Mouse (Mus musculus): ENCODE measurements around the gene Cd79b. TPM values are rescaled to one million over a fixed set of nuclear protein-coding genes. Genes with fewer than 3 reads are reported as not detected.

Cd79b gene
- polyA plus RNA-seq, 1 experiment from 2014 or later: 4.2 TPM

GRCm38 (mm10) chr11:106338870-106339269 is 24.3 kb upstream of the Cd79b start:
- 75% methylated on average over 7 of the region's 7 CpGs for WGBS
- Histone ChIP-seq H3K36me3 (no peaks in the 10 kb centered on the region), H3K4me3 (no peak overlapping the region), H3K27me3 (no peaks in the 10 kb centered on the region), H3K9me3 (no peaks in the 10 kb centered on the region), H3K4me2 (no peak overlapping the region), H3K4me1 (peaks cover 9% of the 10 kb centered on the region; the same call in 1 of the 2 replicates), H3K9ac (no peak overlapping the region), H3K27ac (no peak overlapping the region)
- no peak for ATAC-seq (ENCODE audit: borderline replicate concordance, extremely low read depth, low FRiP score, low TSS enrichment)

DNA sequence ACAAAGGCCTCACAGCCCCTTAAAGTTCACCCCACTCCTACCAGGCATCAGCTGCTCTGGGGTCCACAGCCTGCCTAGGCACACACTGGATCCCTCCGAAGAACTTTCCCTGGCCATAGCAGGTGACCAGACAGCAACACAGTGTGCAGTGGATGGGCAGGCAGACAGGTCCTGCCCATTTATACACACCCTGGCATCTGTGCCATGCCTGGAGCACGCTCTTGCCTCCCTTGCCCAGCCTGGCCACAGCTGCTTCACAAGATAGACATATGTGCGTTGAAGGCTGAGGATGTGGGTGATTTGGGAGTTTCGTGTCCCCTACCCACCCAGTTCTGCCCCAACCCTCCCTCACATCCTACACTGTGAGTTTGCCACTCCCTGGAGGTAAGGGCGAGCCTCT is 23.5 kb upstream of the Cd79b start:
- H3K4me2 ChIP-seq: no peak overlapping the region
- no peak overlapping the region for H3K27ac ChIP-seq
- no peak for ATAC-seq (ENCODE audit: borderline replicate concordance, extremely low read depth, low FRiP score, low TSS enrichment)
- H3K27me3 ChIP-seq: no peaks in the 10 kb centered on the region
- H3K4me3 ChIP-seq: no peak overlapping the region
- no peaks in the 10 kb centered on the region for H3K36me3 ChIP-seq
- H3K9me3 ChIP-seq: no peaks in the 10 kb centered on the region
- WGBS: 71% methylated on average over 5 of the region's 5 CpGs
- no peak overlapping the region for H3K9ac ChIP-seq
- peaks cover 9% of the 10 kb centered on the region; the same call in 1 of the 2 replicates for H3K4me1 ChIP-seq

DNA sequence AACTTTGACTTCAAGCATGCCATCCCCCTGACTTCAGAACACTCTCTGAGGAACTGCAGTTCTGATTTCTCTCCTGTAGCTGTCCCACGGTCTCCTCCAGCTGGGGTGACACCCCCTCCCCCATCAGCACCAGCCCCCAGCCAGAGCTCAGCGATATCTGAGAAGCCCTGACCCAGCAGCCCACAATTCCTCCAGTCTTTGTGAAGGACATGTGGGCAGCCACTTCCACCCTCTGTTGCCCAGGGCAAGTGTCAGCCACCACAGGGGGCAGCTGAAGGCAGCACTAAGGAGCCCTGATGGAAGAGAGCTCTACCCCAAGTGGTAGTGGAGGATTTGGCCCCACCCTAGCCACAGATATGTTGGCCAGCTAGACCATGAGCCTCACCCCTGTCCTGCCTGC is 19.5 kb upstream of the Cd79b start:
- 13% methylated on average over 2 of the region's 2 CpGs for WGBS
- no peak for ATAC-seq (ENCODE audit: borderline replicate concordance, extremely low read depth, low FRiP score, low TSS enrichment)

DNA sequence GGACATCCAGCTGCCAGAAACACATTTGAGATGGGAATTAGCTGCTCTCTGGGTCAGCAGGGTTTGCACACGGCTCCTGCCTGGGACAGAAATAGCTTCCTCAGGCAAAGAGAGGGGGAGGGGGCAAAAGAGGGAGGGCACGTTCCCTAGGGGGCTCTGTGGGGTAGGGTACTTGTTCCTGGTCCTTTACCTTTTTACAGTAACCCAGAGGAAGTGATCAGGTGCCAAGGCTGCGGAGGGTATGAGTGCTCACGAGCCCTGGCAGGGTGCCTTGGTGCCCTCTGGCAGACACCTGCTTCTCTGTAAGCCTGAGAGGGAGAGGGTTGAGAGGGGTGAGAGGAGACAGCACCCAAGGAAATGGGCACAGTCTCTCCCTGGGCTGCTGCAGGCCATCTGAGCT is 17.9 kb upstream of the Cd79b start:
- Histone ChIP-seq H3K27me3 (no peaks in the 10 kb centered on the region), H3K4me2 (no peak overlapping the region), H3K27ac (no peak overlapping the region), H3K9me3 (no peaks in the 10 kb centered on the region), H3K36me3 (no peaks in the 10 kb centered on the region), H3K4me1 (peaks cover 9% of the 10 kb centered on the region; the same call in 1 of the 2 replicates), H3K4me3 (no peak overlapping the region), H3K9ac (no peak overlapping the region)
- no peak for ATAC-seq (ENCODE audit: borderline replicate concordance, extremely low read depth, low FRiP score, low TSS enrichment)
- 36% methylated on average over 4 of the region's 4 CpGs for WGBS

More for the DNA sequence above, 19.5 kb upstream of the Cd79b start:
- no peak overlapping the region for H3K9ac ChIP-seq
- H3K27ac ChIP-seq: no peak overlapping the region
- H3K4me2 ChIP-seq: no peak overlapping the region
- H3K4me3 ChIP-seq: no peak overlapping the region
- peaks cover 6% of the 10 kb centered on the region; the same call in 1 of the 2 replicates for H3K4me1 ChIP-seq
- H3K36me3 ChIP-seq: no peaks in the 10 kb centered on the region
- H3K9me3 ChIP-seq: no peaks in the 10 kb centered on the region
- no peaks in the 10 kb centered on the region for H3K27me3 ChIP-seq

DNA sequence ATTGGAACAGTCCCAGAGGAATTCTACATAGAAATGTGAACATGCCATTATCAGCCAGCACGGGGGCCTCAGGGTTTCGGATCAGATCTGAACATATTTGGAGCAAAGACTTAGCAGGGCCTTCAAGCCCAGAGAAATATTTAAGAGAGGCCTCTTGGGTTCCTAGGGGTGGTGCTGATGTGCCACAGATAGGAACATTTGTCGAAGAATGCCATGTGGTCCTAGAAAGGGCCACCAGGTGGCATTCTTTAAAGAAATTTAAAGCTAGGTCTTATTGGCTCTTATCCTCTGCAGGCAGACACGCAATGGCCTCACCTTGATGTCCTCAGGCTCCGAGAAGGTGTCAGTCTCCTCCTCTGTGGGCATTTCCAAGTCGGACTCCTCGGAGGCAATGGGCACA is 15.1 kb upstream of the Cd79b start:
- Histone ChIP-seq H3K4me3 (no peak overlapping the region), H3K36me3 (no peaks in the 10 kb centered on the region), H3K27me3 (no peaks in the 10 kb centered on the region), H3K9me3 (no peaks in the 10 kb centered on the region), H3K27ac (no peak overlapping the region), H3K4me1 (peaks cover 9% of the 10 kb centered on the region; the same call in 1 of the 2 replicates), H3K9ac (no peak overlapping the region), H3K4me2 (no peak overlapping the region)
- no peak for ATAC-seq (ENCODE audit: borderline replicate concordance, extremely low read depth, low FRiP score, low TSS enrichment)
- 48% methylated on average over 7 of the region's 7 CpGs for WGBS

DNA sequence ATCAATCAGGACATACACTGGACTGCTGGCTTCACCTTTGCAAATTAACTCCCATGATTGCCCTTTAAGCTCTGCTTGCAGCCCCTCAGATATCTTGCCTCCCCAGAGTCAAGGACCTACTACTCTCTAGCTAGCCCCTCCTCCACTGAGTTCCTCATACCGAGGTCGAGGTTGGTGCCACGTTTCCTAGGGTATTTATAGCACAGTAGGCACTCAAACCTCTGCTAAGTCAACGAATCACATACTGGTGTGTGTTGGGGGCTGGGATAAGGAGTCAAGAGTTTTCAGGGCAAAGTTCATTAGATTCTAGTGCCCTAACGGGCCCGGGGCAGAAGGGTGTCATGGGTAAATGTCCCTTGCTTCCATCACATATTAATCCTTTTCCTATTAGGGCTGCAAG is 14.6 kb upstream of the Cd79b start:
- Histone ChIP-seq H3K4me1 (peaks cover 9% of the 10 kb centered on the region; the same call in 1 of the 2 replicates), H3K9ac (no peak overlapping the region), H3K4me2 (no peak overlapping the region), H3K9me3 (no peaks in the 10 kb centered on the region), H3K27ac (no peak overlapping the region), H3K4me3 (no peak overlapping the region), H3K27me3 (no peaks in the 10 kb centered on the region), H3K36me3 (no peaks in the 10 kb centered on the region)
- WGBS: 36% methylated on average over 6 of the region's 6 CpGs
- ATAC-seq (ENCODE audit: borderline replicate concordance, extremely low read depth, low FRiP score, low TSS enrichment): no peak

GRCm38 (mm10) chr11:106328521-106328920 is 14.0 kb upstream of the Cd79b start:
- Histone ChIP-seq H3K27me3 (no peaks in the 10 kb centered on the region), H3K36me3 (no peaks in the 10 kb centered on the region), H3K4me2 (no peak overlapping the region), H3K27ac (no peak overlapping the region), H3K9me3 (no peaks in the 10 kb centered on the region), H3K9ac (no peak overlapping the region), H3K4me3 (no peak overlapping the region), H3K4me1 (peaks cover 9% of the 10 kb centered on the region; the same call in 1 of the 2 replicates)
- 29% methylated on average over 5 of the region's 5 CpGs for WGBS
- ATAC-seq (ENCODE audit: borderline replicate concordance, extremely low read depth, low FRiP score, low TSS enrichment): no peak

DNA sequence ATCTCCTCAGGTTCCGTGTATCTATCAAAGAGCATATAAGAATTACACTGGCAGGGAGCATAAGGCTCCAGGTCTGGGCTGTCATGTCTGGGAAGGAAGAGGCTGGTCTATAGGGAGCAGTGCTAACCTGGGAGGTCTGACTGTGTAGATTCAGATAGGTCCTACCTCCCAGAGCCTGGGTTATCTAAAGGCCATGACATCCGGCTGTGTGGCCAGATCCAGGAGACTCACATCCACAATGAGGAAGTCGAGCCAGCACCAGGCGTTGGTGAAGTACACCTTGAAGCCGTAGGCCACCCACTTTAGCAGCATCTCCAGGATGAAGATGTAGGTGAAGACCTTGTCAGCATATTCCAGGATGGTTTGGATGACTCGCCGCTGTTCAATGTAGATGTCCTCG is 11.9 kb upstream of the Cd79b start:
- no peak overlapping the region for H3K27ac ChIP-seq
- no peaks in the 10 kb centered on the region for H3K27me3 ChIP-seq
- no peaks in the 10 kb centered on the region for H3K36me3 ChIP-seq
- no peak for ATAC-seq (ENCODE audit: borderline replicate concordance, extremely low read depth, low FRiP score, low TSS enrichment)
- peaks cover 9% of the 10 kb centered on the region; the same call in 1 of the 2 replicates for H3K4me1 ChIP-seq
- no peak overlapping the region for H3K4me2 ChIP-seq
- WGBS: 68% methylated on average over 8 of the region's 8 CpGs
- no peaks in the 10 kb centered on the region for H3K9me3 ChIP-seq
- no peak overlapping the region for H3K9ac ChIP-seq
- H3K4me3 ChIP-seq: no peak overlapping the region

DNA sequence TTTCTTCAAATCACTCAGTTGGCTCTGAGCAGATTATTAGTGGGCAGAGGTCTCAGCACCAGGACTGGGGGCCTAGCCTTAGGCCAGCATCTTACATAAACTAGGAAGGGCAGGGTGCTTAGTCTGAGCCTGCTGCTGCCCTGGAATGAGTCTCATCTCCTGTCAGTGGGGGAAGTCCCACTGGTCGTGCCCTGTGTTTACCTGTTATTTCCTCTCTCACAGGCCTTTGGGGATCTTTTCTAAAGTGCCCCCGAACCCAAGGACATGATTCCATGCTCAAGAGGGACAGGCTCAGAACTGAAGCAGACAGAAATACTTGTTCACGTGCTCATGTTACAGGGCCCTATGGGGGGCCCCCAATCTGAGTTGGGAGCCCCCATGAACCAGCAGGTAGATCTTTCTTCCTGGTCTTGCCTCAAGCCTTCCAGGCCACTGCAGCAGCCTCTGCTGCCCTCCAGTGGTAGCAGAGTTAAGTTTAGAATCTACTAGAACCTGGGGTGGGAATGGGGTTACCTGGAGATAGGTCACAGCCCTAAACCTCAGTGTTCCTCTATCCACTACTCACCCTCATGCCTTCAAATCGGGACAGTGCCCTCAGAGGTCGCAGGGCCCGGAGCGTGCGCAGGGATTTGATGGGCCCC is 11.1 kb upstream of the Cd79b start:
- 59% methylated on average over 8 of the region's 8 CpGs for WGBS
- no peaks in the 10 kb centered on the region for H3K27me3 ChIP-seq
- no peak overlapping the region for H3K27ac ChIP-seq
- H3K36me3 ChIP-seq: no peaks in the 10 kb centered on the region
- no peak overlapping the region for H3K4me3 ChIP-seq
- H3K4me2 ChIP-seq: no peak overlapping the region
- no peak overlapping the region for H3K9ac ChIP-seq
- H3K4me1 ChIP-seq: peaks cover 9% of the 10 kb centered on the region; the same call in 1 of the 2 replicates
- H3K9me3 ChIP-seq: no peaks in the 10 kb centered on the region
- no peak for ATAC-seq (ENCODE audit: borderline replicate concordance, extremely low read depth, low FRiP score, low TSS enrichment)

DNA sequence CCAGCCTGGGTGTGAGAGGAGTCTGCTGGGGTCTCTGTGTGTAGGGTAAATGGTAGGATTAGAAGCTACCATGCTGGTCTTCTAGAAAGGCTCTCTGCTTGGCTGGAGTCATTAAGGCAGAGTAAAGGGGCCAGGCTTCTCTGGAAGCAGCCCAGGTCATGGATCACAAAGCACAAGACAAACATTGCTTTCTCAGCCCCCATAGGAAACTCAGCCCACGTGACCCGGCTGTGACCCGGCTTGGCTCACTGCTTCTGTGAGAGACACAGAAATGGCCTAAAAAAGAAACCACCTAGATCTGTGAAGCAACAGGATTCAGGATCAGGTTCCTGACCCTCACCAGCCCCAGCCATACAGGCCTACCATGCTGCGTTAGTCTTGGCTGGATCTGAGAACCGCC is 10.3 kb upstream of the Cd79b start:
- 62% methylated on average over 5 of the region's 5 CpGs for WGBS

DNA sequence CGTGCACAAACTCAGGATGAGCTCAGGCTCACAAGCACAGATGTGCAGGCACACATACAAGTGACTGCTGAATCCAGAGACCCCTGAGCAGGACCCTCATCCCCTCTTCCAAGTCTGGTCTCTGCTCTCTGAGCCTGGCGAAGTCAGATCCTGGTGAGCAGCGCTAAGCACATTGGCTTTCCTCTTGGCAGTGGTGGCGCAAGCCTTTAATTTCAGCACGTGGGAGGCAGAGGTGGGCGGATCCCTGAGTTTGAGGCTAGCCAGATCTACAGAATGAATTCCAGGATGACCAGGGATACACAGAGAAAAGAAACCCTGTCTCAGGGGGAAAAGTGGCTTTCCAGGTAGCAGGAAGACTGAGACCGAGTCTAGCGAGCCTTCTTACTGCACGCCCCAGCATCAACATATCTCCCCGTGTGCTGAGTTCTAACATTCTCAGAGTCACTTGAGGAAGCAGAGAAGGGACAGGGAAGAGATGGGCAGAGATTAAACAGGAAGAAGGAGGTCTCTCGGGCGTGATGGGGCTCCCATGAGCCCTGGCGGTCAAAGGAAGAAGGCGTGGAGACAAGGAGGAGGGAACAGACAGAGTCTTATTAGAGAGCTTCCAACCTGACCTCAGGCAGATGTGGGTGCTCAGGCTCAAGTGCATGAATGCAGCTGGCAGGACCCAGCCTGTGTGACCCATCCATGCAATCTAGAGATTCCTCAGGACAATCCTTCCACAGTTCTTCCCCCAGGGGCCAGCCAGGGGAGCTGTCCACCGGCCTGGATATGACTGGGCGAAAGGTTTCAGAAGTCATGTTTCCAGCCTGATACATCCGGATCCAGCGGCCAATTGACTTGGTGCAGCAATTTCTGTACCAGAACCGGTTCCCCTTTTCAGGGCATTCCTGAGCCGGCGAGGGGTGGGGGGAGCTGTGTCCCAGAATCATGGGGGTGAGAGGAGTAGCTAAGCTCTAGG is 4.1 kb upstream of the Cd79b start:
- Histone ChIP-seq H3K36me3 (no peaks in the 10 kb centered on the region), H3K9ac (no peak overlapping the region), H3K4me1 (peaks cover 12% of the 10 kb centered on the region), H3K9me3 (no peaks in the 10 kb centered on the region), H3K4me2 (no peak overlapping the region), H3K27ac (no peak overlapping the region), H3K27me3 (no peaks in the 10 kb centered on the region), H3K4me3 (no peak overlapping the region)
- ATAC-seq (ENCODE audit: borderline replicate concordance, extremely low read depth, low FRiP score, low TSS enrichment): no peak
- WGBS: 58% methylated on average over 21 of the region's 21 CpGs

More for the DNA sequence above, 10.3 kb upstream of the Cd79b start:
- Histone ChIP-seq H3K9me3 (no peaks in the 10 kb centered on the region), H3K4me3 (no peak overlapping the region), H3K36me3 (no peaks in the 10 kb centered on the region), H3K27ac (no peak overlapping the region), H3K4me2 (no peak overlapping the region), H3K4me1 (peaks cover 9% of the 10 kb centered on the region; the same call in 1 of the 2 replicates), H3K9ac (no peak overlapping the region), H3K27me3 (no peaks in the 10 kb centered on the region)
- ATAC-seq (ENCODE audit: borderline replicate concordance, extremely low read depth, low FRiP score, low TSS enrichment): no peak

DNA sequence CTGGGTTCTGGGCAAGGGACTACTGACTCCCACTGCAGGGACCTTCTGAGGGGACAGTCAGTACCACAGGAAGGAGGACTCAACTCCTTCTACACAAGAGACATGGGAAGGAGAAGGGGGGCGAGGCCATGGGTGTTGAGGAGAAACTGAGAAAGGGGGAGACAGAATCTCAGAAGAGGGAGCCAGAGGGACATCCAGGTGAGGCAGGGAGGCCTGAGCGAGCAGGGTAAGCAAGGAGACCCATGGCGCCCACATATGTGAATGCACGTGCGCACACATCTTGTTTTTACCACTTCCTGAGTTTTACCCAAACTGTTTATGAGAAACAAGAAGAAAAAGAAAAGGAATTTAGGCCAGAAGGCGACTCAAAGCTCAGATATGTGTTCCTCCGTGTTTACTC is 3.2 kb upstream of the Cd79b start:
- no peak overlapping the region for H3K27ac ChIP-seq
- no peaks in the 10 kb centered on the region for H3K27me3 ChIP-seq
- no peaks in the 10 kb centered on the region for H3K36me3 ChIP-seq
- no peak overlapping the region for H3K9ac ChIP-seq
- WGBS: 66% methylated on average over 7 of the region's 7 CpGs
- ATAC-seq (ENCODE audit: borderline replicate concordance, extremely low read depth, low FRiP score, low TSS enrichment): no peak
- H3K4me2 ChIP-seq: no peak overlapping the region
- H3K4me1 ChIP-seq: peaks cover 19% of the 10 kb centered on the region
- H3K4me3 ChIP-seq: no peak overlapping the region
- no peaks in the 10 kb centered on the region for H3K9me3 ChIP-seq

Data from lung, embryonic 15.5 days (tissue).